Comparison of ENCODE assay signal across 8 mouse cellular contexts in genomic region chr16:38563516-38563915, GRCm38 (mm10). TPM values are rescaled to one million over a fixed set of nuclear protein-coding genes. Genes with fewer than 3 reads are reported as not detected.
DNase-seq lines count a peak whose midpoint lies in the region; ATAC-seq and TF ChIP-seq lines count a peak whose summit lies in the region.

No protein-coding gene starts in this region.

- TF ChIP-seq RAD21 in MEL (IDR thresholded peaks at IDR 0.05; ENCODE audit: low read depth, low read length), result no peak

- peaks cover 16% of the 10 kb centered on the region; the same call in 1 of the 2 replicates for H3K36me3 ChIP-seq in heart, embryonic 16.5 days (ENCODE audit: control insufficient read depth, insufficient read depth)
- peaks cover 2 to 21% of the 10 kb centered on the region in 2 experiments for H3K36me3 ChIP-seq in MEL (ENCODE audit: control insufficient read depth in 1 of 2, insufficient read depth in 2 of 2, low read length in 2 of 2)
- peaks cover 14% of the 10 kb centered on the region for H3K36me3 ChIP-seq in hindbrain, embryonic 14.5 days (replicated peaks; ENCODE audit: control insufficient read depth, insufficient read depth)
- peaks cover 27% of the 10 kb centered on the region for H3K36me3 ChIP-seq in midbrain, embryonic 13.5 days

- peak overlapping the region; percentile 83 for H3K4me2 ChIP-seq in heart, embryonic 16.5 days (ENCODE audit: low read depth, low read length)
- H3K4me2 ChIP-seq in hindbrain, embryonic 14.5 days (replicated peaks), result peak overlapping the region; percentile 58
- H3K4me2 ChIP-seq in midbrain, embryonic 13.5 days (replicated peaks), result peak overlapping the region; percentile 74

- intact Hi-C loops in heart, postnatal 36 days (cut with DNase I), result no loop called here

- DNase-seq in heart, postnatal 36 days, result no peak
- no peak for DNase-seq in MEL (ENCODE audit: low read depth, low spot score)
- DNase-seq in hindbrain, embryonic 14.5 days (ENCODE audit: low spot score), result no peak
- no peak for DNase-seq in retina, embryonic 14.5 days (ENCODE audit: low spot score)
- DNase-seq in urinary bladder, adult 2 months (ENCODE audit: low spot score), result no peak
- no peak for DNase-seq in urinary bladder, postnatal 25 days (ENCODE audit: low spot score)

- peaks cover 21% of the 10 kb centered on the region for H3K79me2 ChIP-seq in MEL (ENCODE audit: control insufficient read depth, insufficient read depth, low read length, poor library complexity)

- H3K27ac ChIP-seq in heart, embryonic 16.5 days (ENCODE audit: low read length), result no peak overlapping the region
- no peak overlapping the region for H3K27ac ChIP-seq in MEL (ENCODE audit: control insufficient read depth, low read depth, low read length)
- H3K27ac ChIP-seq in hindbrain, embryonic 14.5 days, result no peak overlapping the region
- H3K27ac ChIP-seq in midbrain, embryonic 13.5 days, result no peak overlapping the region

- peak overlapping the region; percentile 87 for H3K9ac ChIP-seq in heart, embryonic 16.5 days (ENCODE audit: low read length)
- peak overlapping the region; percentile 87 for H3K9ac ChIP-seq in MEL (ENCODE audit: control insufficient read depth, low read depth, low read length, poor library complexity, severe bottlenecking)
- peak overlapping the region; percentile 84 for H3K9ac ChIP-seq in hindbrain, embryonic 14.5 days
- peak overlapping the region; percentile 85 for H3K9ac ChIP-seq in midbrain, embryonic 13.5 days (replicated peaks)

- H3K9me3 ChIP-seq in heart, embryonic 16.5 days (replicated peaks; ENCODE audit: control insufficient read depth, low read length), result no peaks in the 10 kb centered on the region
- no peaks in the 10 kb centered on the region for H3K9me3 ChIP-seq in MEL (replicated peaks; ENCODE audit: insufficient read depth, low read length)
- H3K9me3 ChIP-seq in hindbrain, embryonic 14.5 days (ENCODE audit: control insufficient read depth, low read length), result no peaks in the 10 kb centered on the region
- no peaks in the 10 kb centered on the region for H3K9me3 ChIP-seq in midbrain, embryonic 13.5 days

- no peak for TF ChIP-seq EP300 in MEL (IDR thresholded peaks at IDR 0.05; ENCODE audit: low read depth in 1 of 2, low read length in 2 of 2)

- TF ChIP-seq CTCF in MEL (IDR thresholded peaks at IDR 0.05 in 2 of 3, conservative IDR thresholded peaks at IDR 0.05 in 1 of 3; ENCODE audit: control insufficient read depth in 1 of 3, insufficient read depth in 1 of 3, low read depth in 2 of 3, low read length in 3 of 3, poor library complexity in 1 of 3, severe bottlenecking in 1 of 3), result no peak

- TF ChIP-seq POLR2A in MEL (IDR thresholded peaks at IDR 0.05; ENCODE audit: control insufficient read depth in 1 of 2, insufficient read depth in 1 of 2, low read depth in 1 of 2, low read length in 2 of 2, poor library complexity in 1 of 2), result no peak

- ATAC-seq in heart, embryonic 16.5 days (replicated peaks; ENCODE audit: extremely low read depth, insufficient read depth, low FRiP score), result no peak
- ATAC-seq in hindbrain, embryonic 14.5 days (ENCODE audit: low FRiP score), result no peak
- no peak for ATAC-seq in midbrain, embryonic 13.5 days

- H3K4me3 ChIP-seq in heart, embryonic 16.5 days (ENCODE audit: low read length), result peak overlapping the region; percentile 79
- peak overlapping the region; percentile 80 to 86 for H3K4me3 ChIP-seq in MEL (ENCODE audit: control insufficient read depth in 1 of 2, insufficient read depth in 1 of 2, low read depth in 2 of 2, low read length in 2 of 2)
- H3K4me3 ChIP-seq in hindbrain, embryonic 14.5 days (replicated peaks; ENCODE audit: low read length), result peak overlapping the region; percentile 76
- peak overlapping the region; percentile 78 for H3K4me3 ChIP-seq in midbrain, embryonic 13.5 days (replicated peaks)

- 0 out of 2 replicates have a peak, but pooled peaks cover 2% of the 10 kb centered on the region for H3K27me3 ChIP-seq in heart, embryonic 16.5 days (ENCODE audit: control insufficient read depth, insufficient read depth, low read length)
- H3K27me3 ChIP-seq in MEL (ENCODE audit: control insufficient read depth in 1 of 2, insufficient read depth in 2 of 2, low read length in 2 of 2), result peaks cover 0 to 3% of the 10 kb centered on the region in 2 experiments; a peak in 2 of 4 replicates
- peaks cover 7% of the 10 kb centered on the region; the same call in 1 of the 2 replicates for H3K27me3 ChIP-seq in hindbrain, embryonic 14.5 days (ENCODE audit: control insufficient read depth, insufficient read depth, low read length)
- H3K27me3 ChIP-seq in midbrain, embryonic 13.5 days, result peaks cover 21% of the 10 kb centered on the region

- peaks cover 14% of the 10 kb centered on the region for H3K4me1 ChIP-seq in heart, embryonic 16.5 days (ENCODE audit: control insufficient read depth, insufficient read depth, low read length)
- H3K4me1 ChIP-seq in MEL (ENCODE audit: control insufficient read depth in 1 of 2, insufficient read depth in 2 of 2, low read length in 2 of 2), result peaks cover 0 to 7% of the 10 kb centered on the region in 2 experiments; a peak in 2 of 4 replicates
- peaks cover 10% of the 10 kb centered on the region for H3K4me1 ChIP-seq in hindbrain, embryonic 14.5 days (replicated peaks; ENCODE audit: control insufficient read depth, insufficient read depth, low read length)
- peaks cover 10% of the 10 kb centered on the region for H3K4me1 ChIP-seq in midbrain, embryonic 13.5 days (replicated peaks)

- 20% methylated on average over 10 of the region's 10 CpGs for WGBS in heart, embryonic 16.5 days
- 41% methylated on average over 10 of the region's 10 CpGs for WGBS in hindbrain, embryonic 14.5 days
- 40% methylated on average over 10 of the region's 10 CpGs for WGBS in midbrain, embryonic 13.5 days

TF ChIP-seq in MEL, 35 proteins besides CTCF, POLR2A, EP300 and RAD21:
- TF ChIP-seq CHD2 (IDR thresholded peaks at IDR 0.05; ENCODE audit: low read length) (no peak), MYB (IDR thresholded peaks at IDR 0.05; ENCODE audit: low read depth, low read length) (no peak), ZC3H11A (IDR thresholded peaks at IDR 0.05; ENCODE audit: low read depth, low read length) (no peak), ELF1 (IDR thresholded peaks at IDR 0.05; ENCODE audit: low read depth, low read length) (no peak), USF1 (IDR thresholded peaks at IDR 0.05; ENCODE audit: low read depth, low read length) (no peak), TAL1 (IDR thresholded peaks at IDR 0.05; ENCODE audit: low read length) (no peak), JUND (IDR thresholded peaks at IDR 0.05; ENCODE audit: low read depth, low read length) (no peak), POLR2AphosphoS2 (IDR thresholded peaks at IDR 0.05; ENCODE audit: low read length) (no peak), MAX (IDR thresholded peaks at IDR 0.05; ENCODE audit: low read length) (no peak), ETS1 (IDR thresholded peaks at IDR 0.05; ENCODE audit: low read depth, low read length) (no peak), MXI1 (IDR thresholded peaks at IDR 0.05; ENCODE audit: low read depth, low read length) (no peak), ZKSCAN1 (IDR thresholded peaks at IDR 0.05; ENCODE audit: low read depth, low read length) (no peak), POLR2AphosphoS5 (IDR thresholded peaks at IDR 0.05; ENCODE audit: borderline replicate concordance, low read depth, low read length) (no peak), NRF1 (IDR thresholded peaks at IDR 0.05; ENCODE audit: insufficient read depth, low read depth, low read length, poor library complexity, severe bottlenecking) (no peak), NELFE (IDR thresholded peaks at IDR 0.05; ENCODE audit: low read depth, low read length) (no peak), SIN3A (IDR thresholded peaks at IDR 0.05; ENCODE audit: low read length) (no peak), BHLHE40 (IDR thresholded peaks at IDR 0.05; ENCODE audit: borderline replicate concordance, low read depth, low read length) (no peak), GATA1 (IDR thresholded peaks at IDR 0.05; ENCODE audit: low read depth, low read length) (no peak)

RNA-seq across cellular contexts. Expression of gene Tmem39a, which starts 5.0 kb away (rescaled TPM):
- polyA plus RNA-seq in heart, embryonic 16.5 days (2015; fragmentation: Nextera tagmentation; extraction: Ambion mirVana), result 62.0 and 64.4 TPM in 2 replicates
- total RNA-seq in heart, postnatal 36 days (2021), result 10 to 100 TPM; 15.3 to 20.8 TPM
- total RNA-seq in MEL (2012; rRNA removed), result 34.2 and 38.1 TPM in 2 replicates
- polyA plus RNA-seq in MEL (2012; ENCODE audit: insufficient read depth in 1 of 2, insufficient read length in 2 of 2, low read depth in 1 of 2, low replicate concordance in 2 of 2, missing spikeins in 1 of 2), result 100 to 1,000 TPM; 116 to 352 TPM
- polyA plus RNA-seq in hindbrain, embryonic 14.5 days (2014; fragmentation: Nextera tagmentation; extraction: Ambion mirVana), result 33.2 and 45.9 TPM in 2 replicates
- 40.6 and 47.1 TPM in 2 replicates for polyA plus RNA-seq in midbrain, embryonic 13.5 days (2015; fragmentation: Nextera tagmentation; extraction: Ambion mirVana)
- polyA plus RNA-seq in urinary bladder, adult 2 months (2012; rRNA removed), result 72.3 and 91.6 TPM in 2 replicates

RNA-seq across cellular contexts. Expression of gene Poglut1, which starts 13.5 kb away (rescaled TPM):
- 27.4 and 28.9 TPM in 2 replicates for polyA plus RNA-seq in heart, embryonic 16.5 days (2015; fragmentation: Nextera tagmentation; extraction: Ambion mirVana)
- 10 to 100 TPM; 10.4 to 11.2 TPM for total RNA-seq in heart, postnatal 36 days (2021)
- 17.7 and 17.9 TPM in 2 replicates for total RNA-seq in MEL (2012; rRNA removed)
- 10 to 100 TPM in 1 of 2 experiments, not detected in 1; 28.6 TPM for polyA plus RNA-seq in MEL (2012; ENCODE audit: insufficient read depth in 1 of 2, insufficient read length in 2 of 2, low read depth in 1 of 2, low replicate concordance in 2 of 2, missing spikeins in 1 of 2)
- polyA plus RNA-seq in hindbrain, embryonic 14.5 days (2014; fragmentation: Nextera tagmentation; extraction: Ambion mirVana), result 53.6 and 54.1 TPM in 2 replicates
- polyA plus RNA-seq in midbrain, embryonic 13.5 days (2015; fragmentation: Nextera tagmentation; extraction: Ambion mirVana), result 65.3 and 66.4 TPM in 2 replicates
- polyA plus RNA-seq in urinary bladder, adult 2 months (2012; rRNA removed), result 39.9 and 40.8 TPM in 2 replicates

RNA-seq across cellular contexts. Expression of gene Timmdc1, which starts 41.1 kb away (rescaled TPM):
- 35.0 and 39.6 TPM in 2 replicates for polyA plus RNA-seq in heart, embryonic 16.5 days (2015; fragmentation: Nextera tagmentation; extraction: Ambion mirVana)
- total RNA-seq in heart, postnatal 36 days (2021), result 10 to 100 TPM; 62.4 to 74.4 TPM
- total RNA-seq in MEL (2012; rRNA removed), result 36.4 and 38.0 TPM in 2 replicates
- polyA plus RNA-seq in MEL (2012; ENCODE audit: insufficient read depth in 1 of 2, insufficient read length in 2 of 2, low read depth in 1 of 2, low replicate concordance in 2 of 2, missing spikeins in 1 of 2), result 10 to 100 TPM in 1 of 2 experiments, not detected in 1; 40.4 TPM
- polyA plus RNA-seq in hindbrain, embryonic 14.5 days (2014; fragmentation: Nextera tagmentation; extraction: Ambion mirVana), result 25.0 and 29.8 TPM in 2 replicates
- polyA plus RNA-seq in midbrain, embryonic 13.5 days (2015; fragmentation: Nextera tagmentation; extraction: Ambion mirVana), result 41.3 and 42.5 TPM in 2 replicates
- 14.7 and 15.9 TPM in 2 replicates for polyA plus RNA-seq in urinary bladder, adult 2 months (2012; rRNA removed)
